Mouse (Mus musculus) lung, postnatal 0 days (tissue): Measurements from ENCODE around the gene Rhoj. TPM values are rescaled to one million over a fixed set of nuclear protein-coding genes. Genes with fewer than 3 reads are reported as not detected.
A peak's percentile ranks its signal among the peaks of the same experiment; 100 is the strongest.

Experiments used
- ATAC-seq: fragments of 200-750 bp; cut with Nextera tagmentation; 2 replicates; pipeline ENCODE4 v1.8.0; 2017; ENCODE audit warnings: moderate library complexity
- DNase-seq: peaks from one replicate; pipeline ENCODE4 v3.0.0-alpha.2; 2016; ENCODE audit warnings: low spot score
- H3K27ac ChIP-seq: fragments of 300-500 bp; sonication (generic); 2 replicates; pipeline ENCODE4 v1.5.1; 2014; ENCODE audit warnings: antibody characterized with exemption, mild to moderate bottlenecking, low read length, mixed read lengths
- H3K27me3 ChIP-seq: fragments of 300-500 bp; sonication (generic); replicated peaks from 2 replicates; pipeline ENCODE4 v1.6.1; 2014; ENCODE audit warnings: low read length, mixed read lengths; ENCODE audit not compliant: insufficient read depth
- H3K36me3 ChIP-seq: fragments of 300-500 bp; sonication (generic); 2 replicates; pipeline ENCODE4 v1.6.1; 2014; ENCODE audit warnings: low read length, mixed read lengths; ENCODE audit not compliant: insufficient read depth
- H3K4me1 ChIP-seq: fragments of 300-500 bp; sonication (generic); 2 replicates; pipeline ENCODE4 v1.6.1; 2014; ENCODE audit warnings: antibody characterized with exemption, low read depth, low read length, mixed read lengths; ENCODE audit not compliant: insufficient read depth
- H3K4me2 ChIP-seq: fragments of 300-500 bp; sonication (generic); replicated peaks from 2 replicates; pipeline ENCODE4 v1.6.1; 2014; ENCODE audit warnings: low read depth, mild to moderate bottlenecking, low read length, moderate library complexity, mixed read lengths
- H3K4me3 ChIP-seq: fragments of 300-500 bp; sonication (generic); 2 replicates; pipeline ENCODE4 v1.5.1; 2014; ENCODE audit warnings: low read depth, low read length
- H3K9ac ChIP-seq: fragments of 300-500 bp; sonication (generic); replicated peaks from 2 replicates; pipeline ENCODE4 v1.6.1; 2014; ENCODE audit warnings: low read depth, mild to moderate bottlenecking
- H3K9me3 ChIP-seq: fragments of 300-500 bp; sonication (generic); 2 replicates; pipeline ENCODE4 v1.6.1; 2016; ENCODE audit warnings: low read length, mixed read lengths
- CTCF ChIP-seq: IDR thresholded peaks from 2 replicates; pipeline ENCODE4 v1.5.1; 2016; ENCODE audit warnings: antibody characterized with exemption, mild to moderate bottlenecking
- EP300 ChIP-seq: IDR thresholded peaks from 2 replicates; pipeline ENCODE4 v1.6.1; 2016; ENCODE audit warnings: antibody characterized with exemption, mild to moderate bottlenecking, control low read depth
- WGBS: fragments of 180-500 bp; shearing (Covaris S2); extraction: QIAGEN DNeasy Blood & Tissue Kit; methylation state at CpG from one replicate; pipeline ENCODE4 v1.1.7; 2014; 5-methylcytosine and 5-hydroxymethylcytosine counted together
- polyA plus RNA-seq: library from polyadenylated mRNA; unstranded; fragments of >200 nt; fragmentation: Nextera tagmentation; extraction: Ambion mirVana; gene quantifications from 2 replicates; pipeline ENCODE4 v1.2.1, GENCODE M21; 2015

Gene Rhoj
- polyA plus RNA-seq, 1 experiment from 2014 or later, result 102 TPM

GRCm38 (mm10) chr12:75364416-75364815 is 56.3 kb downstream of the Rhoj start:
- Histone ChIP-seq H3K9ac (no peak overlapping the region), H3K4me3 (no peak overlapping the region), H3K36me3 (no peaks in the 10 kb centered on the region), H3K9me3 (no peaks in the 10 kb centered on the region), H3K4me2 (no peak overlapping the region), H3K4me1 (peaks cover 6% of the 10 kb centered on the region; the same call in 1 of the 2 replicates), H3K27ac (no peak overlapping the region), H3K27me3 (no peaks in the 10 kb centered on the region)
- no peak for DNase-seq
- no peak for TF ChIP-seq EP300
- no peak for TF ChIP-seq CTCF
- 92% methylated on average over 4 of the region's 4 CpGs for WGBS
- no peak for ATAC-seq

- Histone ChIP-seq H3K27ac (no peak overlapping the region), H3K4me2 (no peak overlapping the region), H3K9me3 (no peaks in the 10 kb centered on the region), H3K27me3 (no peaks in the 10 kb centered on the region), H3K4me3 (no peak overlapping the region), H3K9ac (no peak overlapping the region), H3K36me3 (no peaks in the 10 kb centered on the region), H3K4me1 (peaks cover 3% of the 10 kb centered on the region; the same call in 1 of the 2 replicates)
- no peak for DNase-seq
- ATAC-seq, result no peak; the same call in 1 of the 2 replicates
- TF ChIP-seq EP300, result no peak
- no peak for TF ChIP-seq CTCF
- WGBS, result 84% methylated on average over 14 of the region's 14 CpGs
These were observed 57.6 kb downstream of the Rhoj start for GRCm38 (mm10) chr12:75365621-75366124.

DNA sequence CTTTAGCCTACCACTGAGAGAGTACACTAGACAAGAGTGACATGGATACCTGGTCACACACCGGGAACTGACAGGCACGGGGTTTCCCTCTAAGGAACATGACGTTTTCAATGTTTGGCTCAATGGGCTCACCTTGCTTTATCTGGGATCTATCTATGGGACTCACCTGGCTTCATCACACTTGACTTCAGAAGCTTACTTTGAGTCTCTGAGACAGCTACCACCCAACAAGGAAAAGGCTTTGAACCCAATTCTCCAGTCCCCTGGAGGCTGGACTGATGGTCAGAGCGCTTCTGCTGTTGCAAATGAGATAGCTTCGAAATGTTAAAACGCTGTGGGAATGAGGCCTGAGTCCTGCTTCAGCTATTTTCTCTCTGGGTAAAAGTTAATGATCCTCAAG is 59.2 kb downstream of the Rhoj start:
- DNase-seq, result no peak
- 93% methylated on average over 6 of the region's 6 CpGs for WGBS
- TF ChIP-seq EP300 (no peak), CTCF (no peak)
- no peak overlapping the region for H3K4me3 ChIP-seq
- H3K9ac ChIP-seq, result no peak overlapping the region
- no peaks in the 10 kb centered on the region for H3K36me3 ChIP-seq
- no peak overlapping the region for H3K4me2 ChIP-seq
- no peak overlapping the region for H3K27ac ChIP-seq
- H3K27me3 ChIP-seq, result no peaks in the 10 kb centered on the region
- no peaks in the 10 kb centered on the region for H3K9me3 ChIP-seq
- peaks cover 3% of the 10 kb centered on the region; the same call in 1 of the 2 replicates for H3K4me1 ChIP-seq
- no peak for ATAC-seq

DNA sequence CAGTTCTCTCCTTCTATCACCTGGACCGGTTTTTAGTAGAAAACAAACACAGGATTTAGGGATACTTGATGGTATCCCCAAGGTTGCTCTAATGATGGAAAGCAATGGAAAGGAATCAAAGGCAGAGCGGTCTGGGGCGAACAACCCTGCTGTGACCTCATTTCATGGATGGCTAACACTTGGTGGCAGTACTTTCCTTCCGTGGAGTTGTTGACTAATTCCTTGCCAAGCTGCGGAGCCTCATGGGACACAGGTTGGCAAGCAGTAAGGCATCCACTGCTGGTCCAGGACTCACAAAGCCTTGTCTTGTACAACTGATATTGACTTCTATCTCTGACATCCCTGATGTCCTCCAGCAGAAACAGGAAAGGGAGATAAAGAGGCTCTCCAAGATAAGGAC is 60.4 kb downstream of the Rhoj start:
- DNase-seq (no peak), ATAC-seq (no peak)
- H3K9ac ChIP-seq, result no peak overlapping the region
- no peaks in the 10 kb centered on the region for H3K9me3 ChIP-seq
- peaks cover 3% of the 10 kb centered on the region; the same call in 1 of the 2 replicates for H3K4me1 ChIP-seq
- no peak overlapping the region for H3K4me3 ChIP-seq
- WGBS, result 87% methylated on average over 5 of the region's 5 CpGs
- no peak overlapping the region for H3K4me2 ChIP-seq
- no peak overlapping the region for H3K27ac ChIP-seq
- H3K36me3 ChIP-seq, result no peaks in the 10 kb centered on the region
- TF ChIP-seq EP300, result no peak
- TF ChIP-seq CTCF, result no peak
- no peaks in the 10 kb centered on the region for H3K27me3 ChIP-seq

- Histone ChIP-seq H3K4me1 (peaks cover 3% of the 10 kb centered on the region; the same call in 1 of the 2 replicates), H3K27ac (no peak overlapping the region), H3K27me3 (no peaks in the 10 kb centered on the region), H3K9me3 (no peaks in the 10 kb centered on the region), H3K4me2 (no peak overlapping the region), H3K36me3 (no peaks in the 10 kb centered on the region), H3K9ac (no peak overlapping the region), H3K4me3 (no peak overlapping the region)
- TF ChIP-seq EP300 (no peak), CTCF (no peak)
- WGBS, result 48% methylated on average over 2 of the region's 2 CpGs
- DNase-seq, result peak; percentile 34
- peak; percentile 66 for ATAC-seq
These were observed 61.3 kb downstream of the Rhoj start for GRCm38 (mm10) chr12:75369418-75369851.

- Histone ChIP-seq H3K36me3 (no peaks in the 10 kb centered on the region), H3K9ac (no peak overlapping the region), H3K9me3 (no peaks in the 10 kb centered on the region), H3K4me2 (no peak overlapping the region), H3K27ac (no peak overlapping the region), H3K27me3 (no peaks in the 10 kb centered on the region), H3K4me1 (no peaks in the 10 kb centered on the region), H3K4me3 (no peak overlapping the region)
- ATAC-seq (no peak), DNase-seq (no peak)
- WGBS, result 89% methylated on average over 10 of the region's 10 CpGs
- no peak for TF ChIP-seq EP300
- TF ChIP-seq CTCF, result no peak
These were observed 66.3 kb downstream of the Rhoj start for GRCm38 (mm10) chr12:75374437-75374836.

DNA sequence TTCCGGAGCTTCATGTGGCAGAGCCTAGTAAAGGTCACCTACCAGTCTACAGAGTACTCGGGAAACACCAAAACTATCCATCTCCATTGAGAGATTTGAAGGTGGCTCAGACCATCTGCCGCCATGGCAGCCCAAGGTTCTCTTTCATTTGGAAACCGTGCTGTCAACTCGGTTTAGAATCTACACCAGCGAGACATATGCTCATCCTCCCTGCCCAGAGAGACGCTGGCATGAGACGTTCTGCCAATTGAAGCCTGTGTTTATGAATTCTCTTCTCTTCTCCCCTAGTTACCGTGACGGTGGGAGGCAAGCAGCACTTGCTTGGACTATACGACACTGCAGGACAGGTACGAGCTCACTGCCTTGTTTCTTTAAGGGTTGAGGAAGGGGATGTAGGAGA is 66.9 kb downstream of the Rhoj start:
- H3K4me2 ChIP-seq, result no peak overlapping the region
- ATAC-seq, result no peak

More for the DNA sequence above, 66.9 kb downstream of the Rhoj start:
- no peak overlapping the region for H3K9ac ChIP-seq
- DNase-seq, result no peak
- 88% methylated on average over 12 of the region's 12 CpGs for WGBS
- no peak overlapping the region for H3K4me3 ChIP-seq
- H3K27me3 ChIP-seq, result no peaks in the 10 kb centered on the region
- H3K4me1 ChIP-seq, result no peaks in the 10 kb centered on the region
- TF ChIP-seq EP300 (no peak), CTCF (no peak)
- H3K27ac ChIP-seq, result no peak overlapping the region
- no peaks in the 10 kb centered on the region for H3K9me3 ChIP-seq
- H3K36me3 ChIP-seq, result no peaks in the 10 kb centered on the region
